Mouse (Mus musculus): ENCODE measurements around the gene Hps1. TPM values are rescaled to one million over a fixed set of nuclear protein-coding genes. Genes with fewer than 3 reads are reported as not detected.

The Hps1 gene
- 23.2 and 28.6 TPM in 2 replicates for polyA plus RNA-seq (2012; rRNA removed)

GRCm38 (mm10) chr19:42779531-42780155 lies at the start of gene Hps1:
TSS of gene Hps1 (minus strand) at chr19:42779978.

GRCm38 (mm10) chr19:42752363-42752931 lies 27.3 kb downstream of the Hps1 start, which contains the start of gene Pyroxd2:
TSS of gene Pyroxd2 (minus strand) at chr19:42752775.

Other genes with a start within 250 kb of the Hps1 start
- 1.4 and 1.5 TPM in 2 replicates for gene Loxl4, start 167.2 kb downstream of the Hps1 start, polyA plus RNA-seq (2012; rRNA removed)
- 1.4 and 2.7 TPM in 2 replicates for gene Pyroxd2, start 27.2 kb downstream of the Hps1 start, polyA plus RNA-seq (2012; rRNA removed)

Measured in stomach, adult 2 months (tissue).